28 mouse cellular contexts compared by ENCODE assay signal in genomic region chr8:89906200-89906599, GRCm38 (mm10).
DNase-seq lines count a peak whose midpoint lies in the region; ATAC-seq lines count a peak whose summit lies in the region.
"Had no signal": no experiment of that assay in that cellular context is flagged by ENCODE, and none has a peak within 500 bp of the region (broad histone marks: within the 10 kb centered on the region; RNA-seq: fewer than 3 reads in every experiment).

No protein-coding gene starts in this region.

- no peaks in the 10 kb centered on the region for H3K9me3 ChIP-seq in intestine, embryonic 16.5 days (ENCODE audit: control insufficient read depth, low read length)
- H3K9me3 ChIP-seq: liver, embryonic 12.5 days; stomach, embryonic 15.5 days had no signal

- H3K9ac ChIP-seq in intestine, embryonic 16.5 days (ENCODE audit: low read depth, low read length): no peak overlapping the region
- H3K9ac ChIP-seq: liver, embryonic 12.5 days; liver, postnatal 0 days; stomach, embryonic 15.5 days had no signal

- no peaks in the 10 kb centered on the region for H3K27me3 ChIP-seq in intestine, embryonic 16.5 days (replicated peaks; ENCODE audit: control insufficient read depth, insufficient read depth, low read length)
- H3K27me3 ChIP-seq: CH12.LX; liver, embryonic 12.5 days; stomach, embryonic 15.5 days had no signal

- intact Hi-C loops in left cerebral cortex, postnatal 25 days (cut with DNase I): no loop called here
- intact Hi-C loops in left cerebral cortex, postnatal 4 days (cut with DNase I): no loop called here

- no peaks in the 10 kb centered on the region for H3K4me1 ChIP-seq in intestine, embryonic 16.5 days (ENCODE audit: control insufficient read depth, insufficient read depth, low read length)
- H3K4me1 ChIP-seq: liver, embryonic 12.5 days; stomach, embryonic 15.5 days had no signal

- DNase-seq in frontal cortex, postnatal 25 days (ENCODE audit: low spot score in 2 of 2): no peak
- peak; percentile 4 to 25 for DNase-seq in left cerebral cortex, postnatal 25 days (ENCODE audit: low spot score in 2 of 2)
- no peak for DNase-seq in left cerebral cortex, postnatal 4 days
- DNase-seq in retina, postnatal 1 day: peak; percentile 9
- no peak for DNase-seq in retina, embryonic 14.5 days (ENCODE audit: low spot score)
- DNase-seq in Muller cell, postnatal 12 days (ENCODE audit: inconsistent ontology term): no peak
- DNase-seq: adrenal gland, adult 8-10 months; cerebellum, adult 11 months; cerebellum, adult 9-10 months; cerebellum, postnatal 36 days; gastrocnemius, adult 2 months; gastrocnemius, postnatal 36 days; heart, adult 18-20 months; heart, postnatal 36 days; kidney, postnatal 14 days; liver, postnatal 0 days; lung, postnatal 36 days; right cerebral cortex, postnatal 14 days; thymus, postnatal 14 days had no signal

- H3K4me3 ChIP-seq in intestine, embryonic 16.5 days (ENCODE audit: low read length): no peak overlapping the region
- H3K4me3 ChIP-seq: gastrocnemius, adult 2 months; left cerebral cortex, adult 2 months; liver, embryonic 12.5 days; stomach, embryonic 15.5 days had no signal

- H3K4me2 ChIP-seq in intestine, embryonic 16.5 days (ENCODE audit: low read depth, low read length): no peak overlapping the region
- H3K4me2 ChIP-seq: heart, embryonic 11.5 days; liver, embryonic 12.5 days; stomach, embryonic 15.5 days had no signal

- ATAC-seq in frontal cortex, adult (ENCODE audit: low TSS enrichment): peak; percentile 74
- no peak for ATAC-seq in intestine, embryonic 16.5 days
- ATAC-seq: forebrain, embryonic 14.5 days; intestine, postnatal 0 days; liver, embryonic 12.5 days; liver, postnatal 0 days had no signal

- H3K27ac ChIP-seq in intestine, embryonic 16.5 days (ENCODE audit: low read length): no peak overlapping the region
- H3K27ac ChIP-seq: gastrocnemius, adult 2 months; left cerebral cortex, adult 2 months; liver, embryonic 12.5 days; stomach, embryonic 15.5 days had no signal

- 69% methylated on average over 6 of the region's 6 CpGs for WGBS in intestine, embryonic 16.5 days

- no peaks in the 10 kb centered on the region for H3K36me3 ChIP-seq in intestine, embryonic 16.5 days (ENCODE audit: control insufficient read depth, insufficient read depth, low read length)
- H3K36me3 ChIP-seq: liver, embryonic 12.5 days; stomach, embryonic 15.5 days had no signal

Comparison
In these comparisons a context has a peak if more than half of its experiments do, and no peak if none do; other contexts are left out.
1. DNase-seq: peak in left cerebral cortex, postnatal 25 days (2 of 2) and retina, postnatal 1 day (single experiment); none in frontal cortex, postnatal 25 days (0 of 2), left cerebral cortex, postnatal 4 days (single experiment), retina, embryonic 14.5 days (single experiment) and Muller cell, postnatal 12 days (single experiment).